Mouse (Mus musculus): ENCODE data around the gene Cartpt.

GRCm38 (mm10) chr13:99900965-99901364 lies at the start of gene Cartpt:
- TF ChIP-seq CTCF (IDR thresholded peaks at IDR 0.05; ENCODE audit: low read depth) (no peak), EP300 (IDR thresholded peaks at IDR 0.05; ENCODE audit: low read depth) (no peak)
